10 mouse cellular contexts compared by ENCODE assay signal in genomic region chr8:95140555-95140954, GRCm38 (mm10). TPM values are rescaled to one million over a fixed set of nuclear protein-coding genes. Genes with fewer than 3 reads are reported as not detected.
DNase-seq lines count a peak whose midpoint lies in the region; ATAC-seq and TF ChIP-seq lines count a peak whose summit lies in the region.
"Had no signal": no experiment of that assay in that cellular context is flagged by ENCODE, and none has a peak within 500 bp of the region (broad histone marks: within the 10 kb centered on the region; RNA-seq: fewer than 3 reads in every experiment).

No protein-coding gene starts in this region.

- no peak for TF ChIP-seq CTCF in heart, adult 2 months (IDR thresholded peaks at IDR 0.05)
- TF ChIP-seq CTCF in bone marrow macrophage, adult 2 months (IDR thresholded peaks at IDR 0.05; ENCODE audit: low read depth, low read length), result no peak

- intact Hi-C loops in heart, adult 2 months (cut with DNase I), result loop anchor here (1.0 kb wide), 1 partner anchor 9 kb away; no protein-coding TSS in a partner anchor

- H3K4me1 ChIP-seq in heart, adult 2 months (ENCODE audit: control insufficient read depth, insufficient read depth, low read length), result peaks cover 26% of the 10 kb centered on the region
- H3K4me1 ChIP-seq in heart, embryonic 10.5 days, result peaks cover 78% of the 10 kb centered on the region
- H3K4me1 ChIP-seq in bone marrow macrophage, adult 2 months (ENCODE audit: control insufficient read depth, insufficient read depth, low read length), result peaks cover 23% of the 10 kb centered on the region
- H3K4me1 ChIP-seq in hindbrain, embryonic 16.5 days (ENCODE audit: control insufficient read depth, insufficient read depth, low read depth, low read length), result peaks cover 46% of the 10 kb centered on the region

- peak overlapping the region; percentile 86 for H3K9ac ChIP-seq in heart, adult 2 months (ENCODE audit: low read depth, low read length)
- 0 out of 2 replicates have a peak overlapping the region, but pooled peaks have one; percentile 13 for H3K9ac ChIP-seq in hindbrain, embryonic 16.5 days (ENCODE audit: low read depth, low read length)
- H3K9ac ChIP-seq: liver, embryonic 14.5 days had no signal

- H3K79me2 ChIP-seq in heart, adult 2 months (replicated peaks; ENCODE audit: control insufficient read depth, insufficient read depth, low read length), result peaks cover 3% of the 10 kb centered on the region; the same call in 1 of the 2 replicates

- ATAC-seq in hindbrain, embryonic 16.5 days, result no peak

- H3K4me3 ChIP-seq in heart, adult 2 months, result peak overlapping the region; percentile 36
- no peak overlapping the region for H3K4me3 ChIP-seq in heart, embryonic 10.5 days
- peak overlapping the region; percentile 18 for H3K4me3 ChIP-seq in bone marrow macrophage, adult 2 months (ENCODE audit: insufficient read depth, low read length)
- H3K4me3 ChIP-seq in hindbrain, embryonic 16.5 days (ENCODE audit: low read length), result no peak overlapping the region

- no peaks in the 10 kb centered on the region for H3K27me3 ChIP-seq in heart, adult 2 months (ENCODE audit: control insufficient read depth, insufficient read depth, low read length)
- H3K27me3 ChIP-seq in heart, embryonic 10.5 days (ENCODE audit: insufficient read depth, poor library complexity, severe bottlenecking), result peaks cover 36% of the 10 kb centered on the region
- no peaks in the 10 kb centered on the region for H3K27me3 ChIP-seq in hindbrain, embryonic 16.5 days (replicated peaks; ENCODE audit: control insufficient read depth, insufficient read depth, low read length)

- H3K4me2 ChIP-seq in hindbrain, embryonic 16.5 days (ENCODE audit: low read length), result no peak overlapping the region; the same call in 1 of the 2 replicates

- 26% methylated on average over 5 of the region's 5 CpGs for WGBS in heart, adult 2 months
- WGBS in heart, embryonic 10.5 days, result 45% methylated on average over 5 of the region's 5 CpGs
- WGBS in hindbrain, embryonic 16.5 days, result 65% methylated on average over 5 of the region's 5 CpGs

- peak; percentile 86 for TF ChIP-seq EP300 in heart, adult 2 months (IDR thresholded peaks at IDR 0.05; ENCODE audit: insufficient read depth, low read depth, low read length)

- peak; percentile 58 to 65 for DNase-seq in heart, adult 2 months
- no peak for DNase-seq in heart, embryonic 10.5 days (ENCODE audit: low spot score)
- DNase-seq in lung, postnatal 10 days, result peak; percentile 27
- no peak for DNase-seq in spleen, adult 12 weeks (ENCODE audit: low spot score)
- DNase-seq in urinary bladder, postnatal 14 days (ENCODE audit: low spot score), result no peak
- no peak for DNase-seq in ovary, postnatal 10 days (ENCODE audit: low spot score)
- DNase-seq: spleen, adult 18-20 months had no signal

- peak overlapping the region; percentile 99 for H3K27ac ChIP-seq in heart, adult 2 months
- H3K27ac ChIP-seq in heart, embryonic 10.5 days, result no peak overlapping the region
- H3K27ac ChIP-seq in bone marrow macrophage, adult 2 months (ENCODE audit: insufficient read depth, low read depth, low read length), result peak overlapping the region; percentile 63
- no peak overlapping the region for H3K27ac ChIP-seq in hindbrain, embryonic 16.5 days (ENCODE audit: low read depth, low read length)
- H3K27ac ChIP-seq: liver, embryonic 14.5 days had no signal

- no peaks in the 10 kb centered on the region for H3K9me3 ChIP-seq in heart, embryonic 10.5 days
- no peaks in the 10 kb centered on the region for H3K9me3 ChIP-seq in hindbrain, embryonic 16.5 days (ENCODE audit: control insufficient read depth, low read length)

- peaks cover 5% of the 10 kb centered on the region for H3K36me3 ChIP-seq in heart, adult 2 months (ENCODE audit: control insufficient read depth, insufficient read depth, low read length)
- H3K36me3 ChIP-seq in heart, embryonic 10.5 days, result no peaks in the 10 kb centered on the region; the same call in none of the 2 replicates
- no peaks in the 10 kb centered on the region; the same call in 1 of the 2 replicates for H3K36me3 ChIP-seq in hindbrain, embryonic 16.5 days (ENCODE audit: control insufficient read depth, insufficient read depth, low read length)

- TF ChIP-seq POLR2A in heart, adult 2 months (IDR thresholded peaks at IDR 0.05; ENCODE audit: insufficient read depth, low read depth, low read length), result peak; percentile 56; the same call in 1 of the 2 replicates
- no peak for TF ChIP-seq POLR2A in bone marrow macrophage, adult 2 months (IDR thresholded peaks at IDR 0.05; ENCODE audit: borderline replicate concordance, low read depth, low read length)

RNA-seq across cellular contexts. Expression of gene Katnb1, which starts 59.6 kb away (rescaled TPM):
- total RNA-seq in heart, adult 2 months (2021), result 1 to 10 TPM; 4.5 to 5.9 TPM
- 8.7 and 9.1 TPM in 2 replicates for polyA plus RNA-seq in heart, adult 2 months (2012; rRNA removed)
- polyA plus RNA-seq in heart, embryonic 10.5 days (2016; fragmentation: Nextera tagmentation; extraction: Ambion mirVana), result 25.8 and 29.8 TPM in 2 replicates
- polyA plus RNA-seq in bone marrow macrophage, adult 2 months (2012; ENCODE audit: insufficient read depth, insufficient read length, missing spikeins), result 7.7 and 11.2 TPM in 2 replicates
- 47.0 and 48.4 TPM in 2 replicates for polyA plus RNA-seq in hindbrain, embryonic 16.5 days (2015; fragmentation: Nextera tagmentation; extraction: Ambion mirVana)

Comparison
In these comparisons a context has a peak if more than half of its experiments do, and no peak if none do; other contexts are left out.
1. DNase-seq: peak in heart, adult 2 months (2 of 2) and lung, postnatal 10 days (single experiment); none in heart, embryonic 10.5 days (single experiment), spleen, adult 12 weeks (single experiment), urinary bladder, postnatal 14 days (single experiment) and ovary, postnatal 10 days (single experiment).
2. H3K27ac ChIP-seq: peak in heart, adult 2 months (single experiment) and bone marrow macrophage, adult 2 months (single experiment); none in heart, embryonic 10.5 days (single experiment) and hindbrain, embryonic 16.5 days (single experiment).
3. H3K4me3 ChIP-seq: peak in heart, adult 2 months (single experiment) and bone marrow macrophage, adult 2 months (single experiment); none in heart, embryonic 10.5 days (single experiment) and hindbrain, embryonic 16.5 days (single experiment).